Mouse (Mus musculus) liver, adult 2 months (tissue): ENCODE measurements at regions not wholly inside any gene's neighbourhood (a gene's known extent, or its start where the extent isn't known, plus 50 kb on each side); places are given as distances from the start of the nearest gene placed in this dataset.

ENCODE experiments used
- CTCF ChIP-seq: fragments of 200-500 bp; IDR thresholded peaks from 2 replicates; pipeline ENCODE4 v1.5.1; 2011; ENCODE audit warnings: low read depth, low read length, control low read depth
- POLR2A ChIP-seq: fragments of 200-500 bp; IDR thresholded peaks from 2 replicates; pipeline ENCODE4 v1.6.1; 2011; ENCODE audit warnings: low read length, control low read depth; ENCODE audit not compliant: insufficient read depth; ENCODE audit errors: extremely low read depth

DNA sequence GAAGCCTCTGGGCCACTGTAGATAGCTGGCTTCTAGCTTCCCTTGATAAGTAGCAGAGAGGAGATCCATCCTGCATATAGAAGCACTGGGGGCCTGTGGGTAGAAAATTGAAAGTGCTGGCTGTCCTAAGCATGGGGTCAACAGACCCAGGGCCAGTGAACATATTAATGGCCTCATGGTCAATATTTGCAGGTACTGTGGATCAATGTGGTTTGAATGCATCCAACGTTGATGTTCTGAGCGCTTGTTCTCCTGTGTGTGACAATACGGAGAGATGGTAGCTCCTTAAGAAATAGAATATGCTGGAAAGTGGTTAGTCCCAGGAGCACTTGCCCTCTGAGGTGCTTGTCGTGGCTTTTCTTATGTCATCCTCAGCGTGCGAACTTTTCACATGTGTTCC, 77.1 kb downstream of the Pdcl3 start:
- TF ChIP-seq CTCF = no peak
- TF ChIP-seq POLR2A = no peak
